Mouse (Mus musculus) kidney, postnatal 14 days (tissue): ENCODE results near the gene 2310030G06Rik.
A peak's percentile ranks its signal among the peaks of the same experiment; 100 is the strongest.

Source experiments
- DNase-seq: peaks from one replicate; pipeline ENCODE4 v3.0.0; 2022; ENCODE audit warnings: mixed read lengths

The 2310030G06Rik gene

GRCm38 (mm10) chr9:50746214-50746677, at the start of gene 2310030G06Rik:
Gene 2310030G06Rik, minus strand, starts transcription at chr9:50746536.
- peak; percentile 85 for DNase-seq

GRCm38 (mm10) chr9:50795266-50795665, 48.9 kb upstream of the 2310030G06Rik start:
- DNase-seq, result no peak

- DNase-seq, result peak; percentile 23
These were observed 35.8 kb upstream of the 2310030G06Rik start for GRCm38 (mm10) chr9:50782155-50782554.

GRCm38 (mm10) chr9:50776162-50776760, 29.9 kb upstream of the 2310030G06Rik start:
- no peak for DNase-seq

- peak; percentile 10 for DNase-seq
These were observed 29.4 kb upstream of the 2310030G06Rik start for GRCm38 (mm10) chr9:50775662-50776126.

- DNase-seq, result peak; percentile 90
These were observed 28.8 kb upstream of the 2310030G06Rik start, which contains the start of the genes Alg9 and 1110032A03Rik for GRCm38 (mm10) chr9:50774991-50775612. Gene Alg9, plus strand, starts transcription at chr9:50775019. Gene 1110032A03Rik, minus strand, starts transcription at chr9:50775520.

GRCm38 (mm10) chr9:50774026-50774462, 27.7 kb upstream of the 2310030G06Rik start:
- DNase-seq, result no peak

GRCm38 (mm10) chr9:50770011-50770410, 23.7 kb upstream of the 2310030G06Rik start:
- no peak for DNase-seq

- peak; percentile 99 for DNase-seq
These were observed 22.0 kb upstream of the 2310030G06Rik start, which contains the start of gene Fdxacb1 for GRCm38 (mm10) chr9:50768107-50769002. Gene Fdxacb1, plus strand, starts transcription at chr9:50768236.

GRCm38 (mm10) chr9:50767531-50768106, 21.3 kb upstream of the 2310030G06Rik start:
- no peak for DNase-seq

GRCm38 (mm10) chr9:50763331-50763730, 17.0 kb upstream of the 2310030G06Rik start:
- DNase-seq, result no peak

- DNase-seq, result no peak
These were observed 15.3 kb upstream of the 2310030G06Rik start for GRCm38 (mm10) chr9:50761520-50762243.

GRCm38 (mm10) chr9:50756711-50757110, 10.4 kb upstream of the 2310030G06Rik start:
- DNase-seq, result no peak

GRCm38 (mm10) chr9:50753947-50754346, 7.6 kb upstream of the 2310030G06Rik start:
- DNase-seq, result no peak

- DNase-seq, result peak; percentile 88
These were observed 6.7 kb upstream of the 2310030G06Rik start for GRCm38 (mm10) chr9:50752784-50753615.

GRCm38 (mm10) chr9:50752054-50752602, 5.8 kb upstream of the 2310030G06Rik start, which contains the start of gene Hspb2:
Gene Hspb2, minus strand, starts transcription at chr9:50752354.
- peak; percentile 53 for DNase-seq

- DNase-seq, result no peak
These were observed 5.0 kb upstream of the 2310030G06Rik start, which contains the start of gene Cryab for GRCm38 (mm10) chr9:50751323-50751722. Gene Cryab, plus strand, starts transcription at chr9:50751325.

- DNase-seq, result no peak
These were observed 4.4 kb upstream of the 2310030G06Rik start for GRCm38 (mm10) chr9:50750706-50751105.

GRCm38 (mm10) chr9:50745806-50746205, 530 bp downstream of the 2310030G06Rik start:
- no peak for DNase-seq

GRCm38 (mm10) chr9:50742744-50743143, 3.6 kb downstream of the 2310030G06Rik start:
- DNase-seq, result no peak
